Mouse (Mus musculus) G1E-ER4 (cell line): ENCODE data around the gene Acer3. TPM values are rescaled to one million over a fixed set of nuclear protein-coding genes. Genes with fewer than 3 reads are reported as not detected.

ENCODE experiments used
- GATA1 ChIP-seq: IDR thresholded peaks from one replicate; pipeline ENCODE4 v1.8.0; 2012; ENCODE audit warnings: low read length, inconsistent platforms
- polyA plus RNA-seq: library from polyadenylated mRNA; stranded (reverse); fragments of >175 nt; gene quantifications from 2 replicates; pipeline ENCODE4 v1.2.3, GENCODE M21; 2012

Gene Acer3
- polyA plus RNA-seq, 1 experiment, result 16.3 TPM

GRCm38 (mm10) chr7:98345036-98345435 lies 24.0 kb upstream of the Acer3 start:
- TF ChIP-seq GATA1, result no peak

- no peak for TF ChIP-seq GATA1
Measured at GRCm38 (mm10) chr7:98344361-98344760, 23.4 kb upstream of the Acer3 start.

GRCm38 (mm10) chr7:98342249-98342648 lies 21.2 kb upstream of the Acer3 start:
- TF ChIP-seq GATA1, result no peak

- TF ChIP-seq GATA1, result no peak
Measured at GRCm38 (mm10) chr7:98341475-98341874, 20.5 kb upstream of the Acer3 start.

- TF ChIP-seq GATA1, result peak; percentile 25
Measured at GRCm38 (mm10) chr7:98340343-98340742, 19.3 kb upstream of the Acer3 start.

- TF ChIP-seq GATA1, result no peak
Measured at GRCm38 (mm10) chr7:98333987-98334386, 13.0 kb upstream of the Acer3 start.

- TF ChIP-seq GATA1, result no peak
Measured at GRCm38 (mm10) chr7:98333507-98333906, 12.5 kb upstream of the Acer3 start.

- no peak for TF ChIP-seq GATA1
Measured at GRCm38 (mm10) chr7:98332678-98333397, 11.8 kb upstream of the Acer3 start.

- TF ChIP-seq GATA1, result no peak
Measured at GRCm38 (mm10) chr7:98331932-98332331, 10.9 kb upstream of the Acer3 start.

GRCm38 (mm10) chr7:98330375-98331002 lies 9.5 kb upstream of the Acer3 start:
- TF ChIP-seq GATA1, result no peak

- TF ChIP-seq GATA1, result no peak
Measured at GRCm38 (mm10) chr7:98329651-98330374, 8.8 kb upstream of the Acer3 start.

GRCm38 (mm10) chr7:98328311-98328710 lies 7.3 kb upstream of the Acer3 start:
- no peak for TF ChIP-seq GATA1

- no peak for TF ChIP-seq GATA1
Measured at GRCm38 (mm10) chr7:98326051-98326450, 5.0 kb upstream of the Acer3 start.

GRCm38 (mm10) chr7:98324228-98324627 lies 3.2 kb upstream of the Acer3 start:
- TF ChIP-seq GATA1, result no peak

- no peak for TF ChIP-seq GATA1
Measured at GRCm38 (mm10) chr7:98323288-98324019, 2.4 kb upstream of the Acer3 start.

- TF ChIP-seq GATA1, result no peak
Measured at GRCm38 (mm10) chr7:98322415-98322814, 1.4 kb upstream of the Acer3 start.
